Mouse (Mus musculus): ENCODE results near the gene Art4. TPM values are rescaled to one million over a fixed set of nuclear protein-coding genes. Genes with fewer than 3 reads are reported as not detected.

Gene Art4
- polyA plus RNA-seq, 1 experiment from 2014 or later = 28.1 TPM

GRCm38 (mm10) chr6:136847790-136848189 lies 9.7 kb downstream of the Art4 start:
- WGBS (ENCODE audit: insufficient replicate concordance) = 8% methylated on average over 2 of the region's 2 CpGs
- H3K4me1 ChIP-seq (ENCODE audit: control insufficient read depth, low read depth, low read length) = peaks cover 37% of the 10 kb centered on the region
- ATAC-seq (ENCODE audit: low read depth) = peak; percentile 76

GRCm38 (mm10) chr6:136847267-136847666 lies 10.3 kb downstream of the Art4 start:
- H3K4me2 ChIP-seq (ENCODE audit: low read depth, low read length) = 0 out of 2 replicates have a peak overlapping the region, but pooled peaks have one; percentile 18
- H3K36me3 ChIP-seq (ENCODE audit: control insufficient read depth, insufficient read depth) = peaks cover 39% of the 10 kb centered on the region
- H3K27me3 ChIP-seq (ENCODE audit: control insufficient read depth, insufficient read depth, low read depth, low read length) = no peaks in the 10 kb centered on the region
- no peak for ATAC-seq (ENCODE audit: low read depth)
- WGBS (ENCODE audit: insufficient replicate concordance) = 91% methylated on average over 3 of the region's 3 CpGs
- no peaks in the 10 kb centered on the region for H3K9me3 ChIP-seq (replicated peaks; ENCODE audit: control insufficient read depth, low read length)
- peaks cover 32% of the 10 kb centered on the region for H3K4me1 ChIP-seq (ENCODE audit: control insufficient read depth, low read depth, low read length)
- H3K27ac ChIP-seq (ENCODE audit: low read length) = no peak overlapping the region
- H3K9ac ChIP-seq (ENCODE audit: low read depth, low read length) = no peak overlapping the region
- H3K4me3 ChIP-seq (ENCODE audit: low read depth, low read length) = no peak overlapping the region

More at GRCm38 (mm10) chr6:136847790-136848189, 9.7 kb downstream of the Art4 start:
- H3K27me3 ChIP-seq (ENCODE audit: control insufficient read depth, insufficient read depth, low read depth, low read length) = no peaks in the 10 kb centered on the region
- H3K27ac ChIP-seq (ENCODE audit: low read length) = peak overlapping the region; percentile 76
- peaks cover 43% of the 10 kb centered on the region for H3K36me3 ChIP-seq (ENCODE audit: control insufficient read depth, insufficient read depth)
- peak overlapping the region; percentile 9; the same call in 1 of the 2 replicates for H3K4me3 ChIP-seq (ENCODE audit: low read depth, low read length)
- no peaks in the 10 kb centered on the region for H3K9me3 ChIP-seq (replicated peaks; ENCODE audit: control insufficient read depth, low read length)
- peak overlapping the region; percentile 15 for H3K9ac ChIP-seq (ENCODE audit: low read depth, low read length)
- peak overlapping the region; percentile 18 for H3K4me2 ChIP-seq (ENCODE audit: low read depth, low read length)

DNA sequence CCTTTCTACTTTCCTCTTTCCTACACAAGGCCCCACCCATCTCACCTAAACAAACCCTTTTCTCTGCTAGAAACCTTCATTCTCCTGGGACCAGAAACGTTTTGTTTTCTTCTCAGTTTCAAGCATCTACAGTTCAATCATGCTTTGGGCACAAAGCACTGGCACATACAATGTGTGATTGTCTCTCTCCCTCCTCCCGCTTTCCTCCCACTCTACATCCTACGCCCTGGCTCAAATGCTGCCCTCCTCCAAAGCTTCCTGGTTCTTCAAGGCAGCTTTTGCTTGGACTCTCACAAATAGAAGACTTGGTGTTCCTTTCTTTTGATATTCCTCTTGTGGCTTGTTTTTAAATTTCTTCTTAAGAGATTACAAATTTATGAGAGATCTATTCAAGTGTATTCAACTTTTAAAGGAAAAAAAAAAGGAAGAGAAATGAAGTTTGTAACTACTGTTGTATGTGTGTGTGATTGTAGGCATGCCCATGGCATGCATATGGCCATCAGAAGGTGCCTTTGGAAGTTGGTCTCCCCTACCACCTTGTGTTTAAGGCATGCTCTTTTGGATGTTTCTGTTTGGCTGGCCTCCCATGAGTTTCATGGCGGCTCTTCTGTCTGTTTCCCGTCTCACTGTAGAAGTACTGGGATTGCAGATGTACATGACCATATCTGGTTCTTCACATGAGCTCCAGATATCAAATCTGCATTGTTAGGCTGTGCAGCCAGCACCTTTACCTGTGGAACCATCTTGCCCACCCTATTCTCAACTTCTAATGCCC lies 11.6 kb downstream of the Art4 start:
- ATAC-seq (ENCODE audit: low read depth) = no peak
- H3K4me2 ChIP-seq (ENCODE audit: low read depth, low read length) = no peak overlapping the region
- no peak overlapping the region for H3K9ac ChIP-seq (ENCODE audit: low read depth, low read length)
- no peaks in the 10 kb centered on the region for H3K27me3 ChIP-seq (ENCODE audit: control insufficient read depth, insufficient read depth, low read depth, low read length)
- 78% methylated on average over 5 of the region's 5 CpGs for WGBS (ENCODE audit: insufficient replicate concordance)
- H3K4me1 ChIP-seq (ENCODE audit: control insufficient read depth, low read depth, low read length) = peaks cover 31% of the 10 kb centered on the region
- H3K4me3 ChIP-seq (ENCODE audit: low read depth, low read length) = no peak overlapping the region
- peaks cover 31% of the 10 kb centered on the region for H3K36me3 ChIP-seq (ENCODE audit: control insufficient read depth, insufficient read depth)
- no peaks in the 10 kb centered on the region for H3K9me3 ChIP-seq (replicated peaks; ENCODE audit: control insufficient read depth, low read length)
- no peak overlapping the region for H3K27ac ChIP-seq (ENCODE audit: low read length)

- no peak overlapping the region for H3K27ac ChIP-seq (ENCODE audit: low read length)
- no peak overlapping the region for H3K4me3 ChIP-seq (ENCODE audit: low read depth, low read length)
- peaks cover 22% of the 10 kb centered on the region for H3K4me1 ChIP-seq (ENCODE audit: control insufficient read depth, low read depth, low read length)
- no peaks in the 10 kb centered on the region for H3K9me3 ChIP-seq (replicated peaks; ENCODE audit: control insufficient read depth, low read length)
- WGBS (ENCODE audit: insufficient replicate concordance) = 75% methylated on average over 2 of the region's 2 CpGs
- ATAC-seq (ENCODE audit: low read depth) = no peak
- no peak overlapping the region for H3K9ac ChIP-seq (ENCODE audit: low read depth, low read length)
- no peak overlapping the region for H3K4me2 ChIP-seq (ENCODE audit: low read depth, low read length)
- no peaks in the 10 kb centered on the region for H3K27me3 ChIP-seq (ENCODE audit: control insufficient read depth, insufficient read depth, low read depth, low read length)
- peaks cover 25% of the 10 kb centered on the region for H3K36me3 ChIP-seq (ENCODE audit: control insufficient read depth, insufficient read depth)
Measured at GRCm38 (mm10) chr6:136844903-136845302, 12.6 kb downstream of the Art4 start.

DNA sequence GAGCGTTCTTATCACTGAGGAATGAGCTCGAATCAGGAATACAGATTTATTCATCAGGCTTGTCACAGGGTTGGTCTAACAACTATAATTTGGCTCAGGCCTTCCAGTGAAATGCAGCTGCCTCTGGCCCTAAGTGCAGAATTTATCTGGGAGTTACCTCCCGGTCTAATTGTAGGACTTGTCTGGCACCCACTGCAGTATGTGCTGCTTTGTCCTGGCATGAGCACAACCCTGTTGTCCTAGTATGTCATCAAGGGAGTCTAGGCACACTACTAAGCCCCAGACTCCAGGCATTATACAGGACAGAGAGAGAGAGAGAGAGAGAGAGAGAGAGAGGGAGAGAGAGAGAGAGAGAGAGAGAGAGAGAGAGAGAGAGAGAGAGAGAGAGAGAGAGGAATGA lies 20.2 kb downstream of the Art4 start:
- H3K36me3 ChIP-seq (ENCODE audit: control insufficient read depth, insufficient read depth) = no peaks in the 10 kb centered on the region
- no peak overlapping the region for H3K27ac ChIP-seq (ENCODE audit: low read length)
- H3K9ac ChIP-seq (ENCODE audit: low read depth, low read length) = no peak overlapping the region
- no peak overlapping the region for H3K4me2 ChIP-seq (ENCODE audit: low read depth, low read length)
- no peaks in the 10 kb centered on the region for H3K27me3 ChIP-seq (ENCODE audit: control insufficient read depth, insufficient read depth, low read depth, low read length)
- no peaks in the 10 kb centered on the region for H3K9me3 ChIP-seq (replicated peaks; ENCODE audit: control insufficient read depth, low read length)
- no peak overlapping the region for H3K4me3 ChIP-seq (ENCODE audit: low read depth, low read length)
- no peak for ATAC-seq (ENCODE audit: low read depth)
- peaks cover 2% of the 10 kb centered on the region for H3K4me1 ChIP-seq (ENCODE audit: control insufficient read depth, low read depth, low read length)
- 71% methylated on average over 3 of the region's 3 CpGs for WGBS (ENCODE audit: insufficient replicate concordance)

GRCm38 (mm10) chr6:136835352-136835751 lies 22.2 kb downstream of the Art4 start, which contains the start of gene Smco3:
Gene Smco3 (minus strand): TSS chr6:136835452.
- Histone ChIP-seq H3K36me3 (ENCODE audit: control insufficient read depth, insufficient read depth) (no peaks in the 10 kb centered on the region), H3K4me2 (ENCODE audit: low read depth, low read length) (no peak within 1 kb of the TSS), H3K4me1 (ENCODE audit: control insufficient read depth, low read depth, low read length) (peaks cover 2% of the 10 kb centered on the region), H3K9me3 (replicated peaks; ENCODE audit: control insufficient read depth, low read length) (no peaks in the 10 kb centered on the region), H3K27me3 (ENCODE audit: control insufficient read depth, insufficient read depth, low read depth, low read length) (no peaks in the 10 kb centered on the region), H3K4me3 (ENCODE audit: low read depth, low read length) (no peak within 1 kb of the TSS), H3K9ac (ENCODE audit: low read depth, low read length) (no peak within 1 kb of the TSS), H3K27ac (ENCODE audit: low read length) (no peak within 1 kb of the TSS)
- 62% methylated on average over 4 of the region's 4 CpGs for WGBS (ENCODE audit: insufficient replicate concordance)
- ATAC-seq (ENCODE audit: low read depth) = no peak

GRCm38 (mm10) chr6:136831712-136832111 lies 25.8 kb downstream of the Art4 start:
- Histone ChIP-seq H3K27ac (ENCODE audit: low read length) (no peak overlapping the region), H3K36me3 (ENCODE audit: control insufficient read depth, insufficient read depth) (no peaks in the 10 kb centered on the region), H3K4me3 (ENCODE audit: low read depth, low read length) (no peak overlapping the region), H3K27me3 (ENCODE audit: control insufficient read depth, insufficient read depth, low read depth, low read length) (no peaks in the 10 kb centered on the region), H3K4me2 (ENCODE audit: low read depth, low read length) (no peak overlapping the region), H3K9me3 (replicated peaks; ENCODE audit: control insufficient read depth, low read length) (no peaks in the 10 kb centered on the region), H3K9ac (ENCODE audit: low read depth, low read length) (no peak overlapping the region), H3K4me1 (ENCODE audit: control insufficient read depth, low read depth, low read length) (peaks cover 7% of the 10 kb centered on the region)
- ATAC-seq (ENCODE audit: low read depth) = no peak
- WGBS (ENCODE audit: insufficient replicate concordance) = 17% methylated on average over 5 of the region's 5 CpGs

DNA sequence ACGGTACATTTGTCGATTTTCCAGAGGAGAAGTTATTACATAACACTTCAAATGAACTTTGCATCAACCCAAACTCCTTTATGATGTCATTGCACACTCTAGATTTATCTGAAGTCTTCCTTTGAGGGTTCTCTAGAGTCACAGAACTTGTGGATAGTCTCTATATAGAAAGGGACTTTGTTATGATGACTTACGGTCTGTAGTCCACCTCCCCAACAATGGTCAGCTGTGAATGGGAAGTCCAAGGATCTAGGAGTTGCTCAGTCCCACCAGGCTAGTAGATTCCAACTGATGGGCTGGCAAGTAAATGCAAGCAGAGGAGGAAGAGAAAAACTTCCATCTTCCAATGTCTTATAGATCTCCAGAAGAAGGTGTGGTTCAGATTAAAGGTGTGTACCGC lies 28.9 kb downstream of the Art4 start:
- Histone ChIP-seq H3K27me3 (ENCODE audit: control insufficient read depth, insufficient read depth, low read depth, low read length) (no peaks in the 10 kb centered on the region), H3K4me2 (ENCODE audit: low read depth, low read length) (peak overlapping the region; percentile 80), H3K4me1 (ENCODE audit: control insufficient read depth, low read depth, low read length) (peaks cover 7% of the 10 kb centered on the region), H3K9me3 (replicated peaks; ENCODE audit: control insufficient read depth, low read length) (no peaks in the 10 kb centered on the region), H3K36me3 (ENCODE audit: control insufficient read depth, insufficient read depth) (peaks cover 20% of the 10 kb centered on the region), H3K27ac (ENCODE audit: low read length) (peak overlapping the region; percentile 51; the same call in 1 of the 2 replicates), H3K9ac (ENCODE audit: low read depth, low read length) (peak overlapping the region; percentile 48; the same call in 1 of the 2 replicates), H3K4me3 (ENCODE audit: low read depth, low read length) (peak overlapping the region; percentile 86)
- 28% methylated on average over 4 of the region's 4 CpGs for WGBS (ENCODE audit: insufficient replicate concordance)
- no peak for ATAC-seq (ENCODE audit: low read depth)

DNA sequence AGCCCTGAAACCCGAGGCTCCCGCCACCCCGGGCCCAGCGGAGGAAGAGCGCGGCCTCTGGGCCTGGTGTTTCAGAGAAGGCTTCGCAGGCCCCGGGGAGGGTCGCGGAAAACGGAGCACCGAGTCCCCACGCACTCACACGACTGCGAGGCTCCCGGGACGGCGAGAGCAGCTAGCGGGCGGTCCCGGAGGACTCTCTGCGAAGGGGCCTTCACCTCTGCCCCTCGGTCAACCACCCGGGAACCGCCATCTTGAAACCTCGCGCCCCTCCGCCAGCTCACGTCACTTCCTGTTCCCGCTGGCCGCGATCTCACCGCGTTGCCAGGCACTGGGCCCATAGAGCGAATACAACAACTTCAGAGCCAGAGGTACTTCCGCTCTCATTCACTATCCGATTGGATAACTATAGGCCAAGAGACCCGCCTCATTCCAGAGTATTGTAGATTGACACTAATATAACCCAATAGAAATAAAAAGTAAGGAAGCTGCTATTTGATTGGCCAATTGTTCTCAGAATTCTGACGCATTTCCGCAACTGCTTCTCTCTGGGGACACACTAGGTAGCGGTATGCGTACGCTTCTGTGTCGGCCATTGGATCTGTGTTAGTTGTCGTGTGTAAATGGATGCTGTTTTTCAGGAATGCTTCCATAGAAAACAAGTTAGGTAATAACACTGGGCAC lies 29.5 kb downstream of the Art4 start, which contains the start of gene Wbp11:
TSS of gene Wbp11 (minus strand) at position 353 of the 681 bp plus-strand sequence.
- Histone ChIP-seq H3K27me3 (ENCODE audit: control insufficient read depth, insufficient read depth, low read depth, low read length) (no peaks in the 10 kb centered on the region), H3K4me2 (ENCODE audit: low read depth, low read length) (peak within 1 kb of the TSS; percentile 89), H3K9ac (ENCODE audit: low read depth, low read length) (peak within 1 kb of the TSS; percentile 98), H3K27ac (ENCODE audit: low read length) (peak within 1 kb of the TSS; percentile 86), H3K9me3 (replicated peaks; ENCODE audit: control insufficient read depth, low read length) (no peaks in the 10 kb centered on the region), H3K4me1 (ENCODE audit: control insufficient read depth, low read depth, low read length) (peaks cover 7% of the 10 kb centered on the region), H3K4me3 (ENCODE audit: low read depth, low read length) (peak within 1 kb of the TSS; percentile 86), H3K36me3 (ENCODE audit: control insufficient read depth, insufficient read depth) (peaks cover 22% of the 10 kb centered on the region)
- ATAC-seq (ENCODE audit: low read depth) = peak; percentile 100
- under 1% methylated on average over 45 of the region's 45 CpGs for WGBS (ENCODE audit: insufficient replicate concordance)

Data from liver, embryonic 16.5 days (tissue).